Mouse (Mus musculus) small intestine, adult 10 weeks (tissue): ENCODE data around the gene Car6. TPM values are rescaled to one million over a fixed set of nuclear protein-coding genes. Genes with fewer than 3 reads are reported as not detected.

Source experiments
- polyA plus RNA-seq: library from polyadenylated mRNA; stranded (reverse); fragments of 350-450 nt; fragmentation: Illumina TruSeq; extraction: RNeasy Lipid Tissue Mini Kit (QIAGEN cat#74804); gene quantifications from one replicate; pipeline ENCODE4 v1.2.3, GENCODE M21; 2014; ENCODE audit warnings: low replicate concordance

Gene Car6
- polyA plus RNA-seq: not detected

DNA sequence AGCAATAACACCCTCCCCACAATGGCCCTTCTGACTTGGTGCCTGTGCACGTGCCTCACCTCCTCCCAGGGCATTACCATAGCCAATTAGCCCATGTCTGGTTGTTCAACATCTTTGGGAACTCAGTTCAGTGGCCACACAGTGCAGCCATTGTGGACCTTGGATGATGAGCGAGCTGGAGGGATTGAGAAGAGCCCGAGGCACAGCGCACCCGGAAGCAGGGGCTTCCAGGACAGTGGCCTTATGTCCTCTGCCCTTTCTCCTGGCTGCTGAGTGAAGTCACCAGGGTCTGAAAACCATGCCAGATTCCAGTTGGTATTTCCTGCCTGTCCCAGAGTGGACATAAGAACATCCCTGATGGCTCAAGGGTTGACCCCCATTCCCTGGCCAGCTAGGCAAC is at the start of gene Car6:
Car6 (minus strand) TSS at position 101 of the 400 bp plus-strand sequence.

DNA sequence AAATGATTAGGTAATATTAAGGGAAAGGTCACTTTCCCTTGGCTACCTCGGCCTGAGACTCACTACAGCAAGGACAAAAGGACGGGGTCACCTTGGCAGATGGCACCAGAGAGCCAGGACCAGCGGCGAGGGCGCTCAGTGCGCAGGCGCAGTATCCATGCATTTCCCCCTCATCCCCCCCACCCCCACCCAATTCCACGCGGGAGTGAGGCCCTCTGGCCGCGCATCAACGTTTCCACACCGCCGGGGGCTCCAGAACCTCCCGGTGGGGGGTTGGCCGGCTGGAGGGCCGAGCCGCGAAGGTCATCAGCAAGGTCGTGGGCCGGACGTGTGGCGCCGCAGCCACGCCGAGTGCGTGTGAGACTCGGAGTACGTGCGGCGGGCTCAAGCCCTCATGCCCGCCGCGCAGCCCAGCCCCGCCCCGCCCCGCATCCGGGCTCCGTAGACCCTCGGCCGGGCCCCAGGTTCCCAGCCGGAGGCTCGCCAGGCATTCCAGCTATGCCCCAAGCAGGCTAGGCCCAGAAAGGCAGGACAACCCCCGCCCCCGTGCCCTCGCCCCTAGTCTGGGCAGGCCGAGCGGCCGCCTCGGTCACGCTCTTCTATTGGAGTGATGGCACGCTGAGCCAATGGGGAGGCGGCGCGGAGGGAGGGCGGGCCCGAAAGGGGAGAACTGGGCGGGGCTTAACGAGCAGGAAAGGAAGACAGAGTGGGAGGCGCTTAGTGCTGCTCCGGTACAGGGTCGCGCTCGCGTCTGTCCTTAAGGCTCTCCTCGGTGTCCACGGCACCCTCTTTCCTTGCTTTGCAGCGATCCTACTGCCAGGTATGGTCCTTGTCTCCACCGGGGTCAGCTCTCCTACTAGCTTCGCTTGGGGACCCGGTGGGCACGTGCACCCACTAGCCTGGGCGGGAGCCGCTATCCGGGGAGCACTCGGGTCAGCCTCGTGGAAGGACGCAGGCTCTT is 35.7 kb upstream of the Car6 start, which contains the start of gene Eno1:
Eno1 (plus strand) TSS at position 201 of the 961 bp plus-strand sequence.

Other genes with a start within 250 kb of the Car6 start
- gene Spsb1, start 246.3 kb downstream of the Car6 start, polyA plus RNA-seq: 5.2 TPM
- 3.1 TPM for gene H6pd, start 192.3 kb downstream of the Car6 start, polyA plus RNA-seq
- gene Gpr157, start 114.0 kb downstream of the Car6 start, polyA plus RNA-seq: 1.9 TPM
- gene Slc2a5, start 82.0 kb downstream of the Car6 start, polyA plus RNA-seq: 48.3 TPM
- gene Slc2a7, start 52.4 kb downstream of the Car6 start, polyA plus RNA-seq: 2.5 TPM
- 155 TPM for gene Eno1, start 35.4 kb upstream of the Car6 start, polyA plus RNA-seq
- gene Rere, start 80.3 kb upstream of the Car6 start, polyA plus RNA-seq: 28.1 TPM